Mouse (Mus musculus) liver, embryonic 15.5 days (tissue): ENCODE data around the gene Slc15a5. TPM values are rescaled to one million over a fixed set of nuclear protein-coding genes. Genes with fewer than 3 reads are reported as not detected.

ENCODE experiments used
- ATAC-seq: fragments of 200-750 bp; cut with Nextera tagmentation; 2 replicates; pipeline ENCODE4 v1.8.0; 2017; ENCODE audit warnings: moderate number of reproducible peaks, mild to moderate bottlenecking, moderate library complexity; ENCODE audit not compliant: insufficient read depth
- H3K27ac ChIP-seq: fragments of 300-500 bp; sonication (generic); replicated peaks from 2 replicates; pipeline ENCODE4 v1.5.1; 2015; ENCODE audit warnings: mild to moderate bottlenecking, inconsistent platforms
- H3K27me3 ChIP-seq: fragments of 300-500 bp; sonication (generic); 2 replicates; pipeline ENCODE4 v1.6.1; 2015; ENCODE audit warnings: mild to moderate bottlenecking, inconsistent platforms
- H3K36me3 ChIP-seq: fragments of 300-500 bp; sonication (generic); replicated peaks from 2 replicates; pipeline ENCODE4 v1.6.1; 2015; ENCODE audit warnings: moderate library complexity, mild to moderate bottlenecking, inconsistent platforms
- H3K4me1 ChIP-seq: fragments of 300-500 bp; sonication (generic); replicated peaks from 2 replicates; pipeline ENCODE4 v1.6.1; 2015; ENCODE audit warnings: inconsistent platforms
- H3K4me2 ChIP-seq: fragments of 300-500 bp; sonication (generic); 2 replicates; pipeline ENCODE4 v1.6.1; 2015; ENCODE audit warnings: moderate library complexity, mild to moderate bottlenecking, inconsistent platforms
- H3K4me3 ChIP-seq: fragments of 300-500 bp; sonication (generic); replicated peaks from 2 replicates; pipeline ENCODE4 v1.5.1; 2015; ENCODE audit warnings: mild to moderate bottlenecking, inconsistent platforms
- H3K9ac ChIP-seq: fragments of 300-500 bp; sonication (generic); 2 replicates; pipeline ENCODE4 v1.6.1; 2015; ENCODE audit warnings: moderate library complexity, mild to moderate bottlenecking, inconsistent platforms
- H3K9me3 ChIP-seq: fragments of 300-500 bp; sonication (generic); replicated peaks from 2 replicates; pipeline ENCODE4 v1.6.1; 2016; ENCODE audit warnings: inconsistent platforms
- WGBS: fragments of 180-500 bp; shearing (Covaris S2); methylation state at CpG from one replicate; pipeline ENCODE4 v1.1.7; 2015; ENCODE audit warnings: mixed read lengths; ENCODE audit not compliant: insufficient replicate concordance; 5-methylcytosine and 5-hydroxymethylcytosine counted together
- polyA plus RNA-seq: library from polyadenylated mRNA; unstranded; fragments of >200 nt; fragmentation: Nextera tagmentation; extraction: Ambion mirVana; gene quantifications from 2 replicates; pipeline ENCODE4 v1.2.1, GENCODE M21; 2015

Gene Slc15a5
- polyA plus RNA-seq, 1 experiment from 2014 or later, result not detected

DNA sequence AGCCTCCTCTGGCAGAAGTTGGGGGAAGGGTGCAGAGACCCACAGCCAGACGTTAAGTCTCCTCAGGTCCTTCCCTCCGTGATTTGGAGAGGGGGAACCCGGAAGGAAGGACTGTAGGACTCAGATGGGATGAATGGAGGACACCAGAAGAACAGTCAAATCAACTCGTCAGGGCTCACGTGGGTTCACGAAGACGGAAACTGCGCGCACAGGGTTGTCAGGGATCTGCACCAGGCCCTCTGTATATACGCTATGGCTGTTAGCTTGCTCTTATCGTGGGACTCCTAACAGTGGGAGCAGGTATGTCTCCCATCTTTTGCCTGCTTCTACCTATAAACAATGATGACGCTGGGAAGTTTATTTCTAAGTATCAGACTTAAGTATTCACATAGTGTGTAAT is 24.8 kb downstream of the Slc15a5 start:
- H3K27me3 ChIP-seq, result no peaks in the 10 kb centered on the region

DNA sequence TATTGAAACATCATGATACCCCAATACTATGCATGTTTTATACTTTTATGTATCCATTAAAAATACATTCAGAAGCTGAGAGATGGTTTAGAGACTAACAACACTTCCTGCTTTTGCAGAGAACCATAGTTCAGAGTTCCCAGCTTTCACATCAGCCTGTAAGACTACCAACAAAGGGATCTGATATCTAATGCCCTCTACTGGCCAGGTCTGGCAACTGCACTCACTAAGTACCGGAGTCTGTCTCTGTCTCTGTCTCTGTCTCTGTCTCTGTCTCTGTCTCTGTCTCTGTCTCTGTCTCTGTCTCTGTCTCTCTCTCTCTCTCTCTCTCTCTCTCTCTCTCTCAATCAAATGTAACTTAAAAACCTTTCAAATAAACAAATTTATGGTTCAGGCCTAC is 25.6 kb downstream of the Slc15a5 start:
- no peak for ATAC-seq
- Histone ChIP-seq H3K27ac (no peak overlapping the region), H3K27me3 (no peaks in the 10 kb centered on the region), H3K4me1 (no peaks in the 10 kb centered on the region), H3K9ac (no peak overlapping the region), H3K36me3 (no peaks in the 10 kb centered on the region), H3K9me3 (no peaks in the 10 kb centered on the region), H3K4me3 (no peak overlapping the region), H3K4me2 (no peak overlapping the region)
- 23% methylated on average over 1 of the region's 1 CpGs for WGBS

More for the DNA sequence above, 24.8 kb downstream of the Slc15a5 start:
- Histone ChIP-seq H3K4me3 (no peak overlapping the region), H3K36me3 (no peaks in the 10 kb centered on the region), H3K4me1 (no peaks in the 10 kb centered on the region), H3K9ac (no peak overlapping the region), H3K9me3 (no peaks in the 10 kb centered on the region), H3K27ac (no peak overlapping the region), H3K4me2 (no peak overlapping the region)
- ATAC-seq, result no peak
- 71% methylated on average over 12 of the region's 12 CpGs for WGBS

DNA sequence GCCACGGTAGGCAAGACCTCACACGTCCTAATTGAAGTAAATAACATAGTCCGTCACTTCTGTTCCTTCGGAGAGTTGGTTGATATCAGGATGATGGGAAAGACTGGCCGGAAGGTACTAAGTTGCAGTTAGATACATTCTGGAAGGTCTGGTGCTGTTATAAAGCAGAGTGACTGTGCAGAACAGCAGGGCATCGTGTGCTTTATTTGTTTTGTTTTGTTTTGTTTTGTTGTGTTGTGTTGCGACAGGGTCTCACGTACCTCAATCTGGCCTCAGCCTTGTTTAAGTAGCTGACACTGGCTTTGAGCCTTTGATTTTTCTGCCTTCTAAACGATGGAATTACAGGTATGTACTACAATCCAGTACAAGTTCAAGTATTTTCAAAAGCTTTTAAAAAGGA is 26.0 kb downstream of the Slc15a5 start:
- Histone ChIP-seq H3K4me1 (no peaks in the 10 kb centered on the region), H3K9ac (no peak overlapping the region), H3K36me3 (no peaks in the 10 kb centered on the region), H3K27me3 (no peaks in the 10 kb centered on the region), H3K27ac (no peak overlapping the region), H3K4me2 (no peak overlapping the region), H3K4me3 (no peak overlapping the region), H3K9me3 (no peaks in the 10 kb centered on the region)
- ATAC-seq, result no peak
- WGBS, result 70% methylated on average over 9 of the region's 9 CpGs

DNA sequence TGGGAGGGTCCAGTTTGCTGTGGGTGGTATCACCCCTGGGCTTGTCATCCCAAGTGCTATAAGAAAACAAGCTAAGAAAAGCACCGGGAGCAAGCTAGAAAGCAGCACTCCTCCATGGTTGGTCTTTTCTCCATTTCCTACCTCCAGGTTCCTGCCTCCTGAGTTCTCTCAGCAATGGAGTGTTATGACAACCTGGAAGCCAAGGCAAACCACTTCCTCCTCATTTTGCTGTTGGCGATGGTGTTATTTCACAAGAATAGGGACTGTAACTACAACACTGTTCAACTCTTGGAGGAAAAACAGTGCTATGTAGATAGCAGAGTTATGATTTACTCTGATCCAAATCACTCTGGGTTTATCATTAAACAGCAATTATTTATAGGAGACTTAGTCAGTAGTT is 34.4 kb downstream of the Slc15a5 start:
- no peak overlapping the region for H3K27ac ChIP-seq
- no peaks in the 10 kb centered on the region for H3K4me1 ChIP-seq
- no peaks in the 10 kb centered on the region for H3K9me3 ChIP-seq
- WGBS, result 67% methylated on average over 2 of the region's 2 CpGs
- no peak for ATAC-seq
- no peak overlapping the region for H3K9ac ChIP-seq
- no peak overlapping the region for H3K4me2 ChIP-seq
- H3K4me3 ChIP-seq, result no peak overlapping the region
- H3K27me3 ChIP-seq, result no peaks in the 10 kb centered on the region
- no peaks in the 10 kb centered on the region for H3K36me3 ChIP-seq

DNA sequence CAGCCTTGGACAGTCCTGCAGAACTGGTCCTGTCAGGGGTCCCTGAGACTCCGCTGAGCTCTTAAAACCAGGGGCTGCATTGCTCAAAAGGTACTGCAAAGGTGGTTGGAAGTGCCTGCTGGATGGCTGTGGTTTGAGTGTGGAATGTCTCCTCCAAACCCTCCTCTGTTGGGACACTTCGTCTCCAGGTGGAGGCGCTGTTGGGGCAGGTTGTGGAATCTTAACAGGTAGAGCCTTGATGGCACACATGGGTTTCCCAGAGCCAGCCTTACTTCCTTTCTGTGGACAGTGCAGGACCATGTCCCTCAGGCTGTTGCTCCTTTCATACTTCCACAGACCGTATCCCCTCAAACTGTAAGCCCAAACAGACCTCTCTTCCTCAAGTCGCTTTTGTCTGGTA is 36.8 kb downstream of the Slc15a5 start:
- H3K27ac ChIP-seq, result no peak overlapping the region
- H3K27me3 ChIP-seq, result no peaks in the 10 kb centered on the region
- H3K9me3 ChIP-seq, result no peaks in the 10 kb centered on the region
- ATAC-seq, result no peak
- no peak overlapping the region for H3K4me3 ChIP-seq
- H3K9ac ChIP-seq, result no peak overlapping the region
- 74% methylated on average over 5 of the region's 5 CpGs for WGBS
- no peak overlapping the region for H3K4me2 ChIP-seq
- no peaks in the 10 kb centered on the region for H3K4me1 ChIP-seq
- H3K36me3 ChIP-seq, result no peaks in the 10 kb centered on the region

DNA sequence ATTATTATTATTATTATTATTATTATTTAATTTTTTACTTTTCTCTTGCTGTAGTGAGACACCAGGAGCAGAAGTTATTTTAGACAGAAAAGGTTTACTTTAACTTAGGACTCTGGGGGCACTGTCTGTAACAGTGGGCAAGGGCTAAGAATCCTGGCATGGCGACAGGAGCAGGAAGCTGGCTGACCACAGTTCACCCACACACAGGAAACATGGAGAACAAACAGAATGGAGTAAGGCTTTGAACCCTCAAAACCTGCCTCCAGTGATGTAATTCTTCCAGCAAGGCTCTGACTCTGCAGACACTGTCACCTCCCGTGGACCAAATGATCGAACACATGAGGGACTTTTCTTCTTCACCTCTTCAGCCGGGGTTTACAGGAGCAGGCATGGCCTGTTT is 37.9 kb downstream of the Slc15a5 start:
- H3K4me3 ChIP-seq, result no peak overlapping the region
- WGBS, result 35% methylated on average over 4 of the region's 4 CpGs
- no peak for ATAC-seq

DNA sequence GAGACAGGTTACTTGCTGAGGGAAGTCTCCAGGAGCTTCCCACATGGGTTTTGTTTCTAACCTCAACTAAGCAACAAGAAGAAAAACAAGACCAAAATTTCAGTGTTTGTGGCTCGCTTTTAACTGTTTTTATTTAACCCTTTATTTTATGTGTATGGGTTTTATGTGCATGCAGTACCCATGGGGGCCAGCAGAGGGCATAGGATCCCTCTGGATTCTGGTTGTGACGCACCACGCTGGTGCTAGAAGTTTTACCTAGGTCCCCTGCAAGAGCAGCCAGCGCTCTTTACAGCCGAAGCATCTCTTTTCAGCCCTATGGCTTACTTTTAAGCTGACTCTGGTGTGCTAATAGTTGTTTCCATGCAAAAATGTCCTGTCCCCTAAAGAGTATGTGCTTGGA is 42.1 kb downstream of the Slc15a5 start:
- Histone ChIP-seq H3K4me3 (no peak overlapping the region), H3K27ac (no peak overlapping the region), H3K27me3 (no peaks in the 10 kb centered on the region), H3K4me1 (no peaks in the 10 kb centered on the region), H3K9me3 (no peaks in the 10 kb centered on the region), H3K36me3 (no peaks in the 10 kb centered on the region), H3K4me2 (no peak overlapping the region), H3K9ac (no peak overlapping the region)
- ATAC-seq, result no peak
- 78% methylated on average over 5 of the region's 5 CpGs for WGBS

More for the DNA sequence above, 37.9 kb downstream of the Slc15a5 start:
- no peaks in the 10 kb centered on the region for H3K4me1 ChIP-seq
- H3K27ac ChIP-seq, result no peak overlapping the region
- no peaks in the 10 kb centered on the region for H3K9me3 ChIP-seq
- no peaks in the 10 kb centered on the region for H3K36me3 ChIP-seq
- no peaks in the 10 kb centered on the region for H3K27me3 ChIP-seq
- H3K4me2 ChIP-seq, result no peak overlapping the region
- no peak overlapping the region for H3K9ac ChIP-seq

DNA sequence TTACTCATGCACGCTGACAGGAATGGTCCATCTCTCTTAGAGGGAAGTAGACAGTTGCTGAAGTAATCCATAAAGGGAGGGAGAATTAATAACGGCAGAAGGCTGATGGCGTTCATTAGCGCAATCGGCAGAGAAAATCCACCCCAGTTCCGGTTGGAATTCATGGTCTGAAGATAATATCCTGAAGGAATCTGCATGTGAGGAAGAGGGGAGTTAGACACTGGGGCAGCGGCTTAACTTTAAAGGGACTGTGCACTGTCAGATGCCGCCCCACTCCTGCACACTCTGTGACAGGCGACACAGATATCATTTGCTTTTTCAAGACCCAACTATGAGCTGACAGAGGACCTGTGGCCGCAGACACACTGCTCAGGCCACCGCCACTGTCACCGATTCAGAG is 42.8 kb downstream of the Slc15a5 start:
- Histone ChIP-seq H3K4me3 (no peak overlapping the region), H3K9ac (no peak overlapping the region), H3K4me1 (no peaks in the 10 kb centered on the region), H3K4me2 (no peak overlapping the region), H3K27me3 (no peaks in the 10 kb centered on the region), H3K9me3 (no peaks in the 10 kb centered on the region), H3K36me3 (no peaks in the 10 kb centered on the region), H3K27ac (no peak overlapping the region)
- no peak for ATAC-seq
- WGBS, result 81% methylated on average over 12 of the region's 12 CpGs

DNA sequence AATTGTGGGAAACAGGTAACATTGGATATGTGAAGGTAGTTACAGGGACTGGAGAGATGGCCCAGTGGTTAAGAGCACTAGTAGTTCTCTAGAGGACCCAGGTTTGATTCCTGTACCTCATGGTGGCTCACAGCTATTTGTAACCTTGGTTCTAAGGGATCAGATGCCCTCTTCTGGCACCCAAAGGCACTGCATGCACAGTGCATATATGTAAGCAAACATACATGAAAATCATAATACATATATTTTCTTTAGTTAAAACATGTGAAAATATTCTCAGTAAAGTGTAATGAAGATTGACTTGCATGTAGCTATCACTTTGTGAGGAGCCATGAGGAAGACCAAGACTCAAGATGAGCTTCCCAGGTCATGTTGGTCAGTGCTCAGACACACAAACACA is 62.8 kb downstream of the Slc15a5 start:
- H3K27me3 ChIP-seq, result no peaks in the 10 kb centered on the region
- no peaks in the 10 kb centered on the region for H3K4me1 ChIP-seq
- H3K4me3 ChIP-seq, result no peak overlapping the region
- ATAC-seq, result no peak
- H3K4me2 ChIP-seq, result no peak overlapping the region
- no peak overlapping the region for H3K27ac ChIP-seq
- H3K9me3 ChIP-seq, result no peaks in the 10 kb centered on the region
- H3K36me3 ChIP-seq, result no peaks in the 10 kb centered on the region
- H3K9ac ChIP-seq, result no peak overlapping the region

DNA sequence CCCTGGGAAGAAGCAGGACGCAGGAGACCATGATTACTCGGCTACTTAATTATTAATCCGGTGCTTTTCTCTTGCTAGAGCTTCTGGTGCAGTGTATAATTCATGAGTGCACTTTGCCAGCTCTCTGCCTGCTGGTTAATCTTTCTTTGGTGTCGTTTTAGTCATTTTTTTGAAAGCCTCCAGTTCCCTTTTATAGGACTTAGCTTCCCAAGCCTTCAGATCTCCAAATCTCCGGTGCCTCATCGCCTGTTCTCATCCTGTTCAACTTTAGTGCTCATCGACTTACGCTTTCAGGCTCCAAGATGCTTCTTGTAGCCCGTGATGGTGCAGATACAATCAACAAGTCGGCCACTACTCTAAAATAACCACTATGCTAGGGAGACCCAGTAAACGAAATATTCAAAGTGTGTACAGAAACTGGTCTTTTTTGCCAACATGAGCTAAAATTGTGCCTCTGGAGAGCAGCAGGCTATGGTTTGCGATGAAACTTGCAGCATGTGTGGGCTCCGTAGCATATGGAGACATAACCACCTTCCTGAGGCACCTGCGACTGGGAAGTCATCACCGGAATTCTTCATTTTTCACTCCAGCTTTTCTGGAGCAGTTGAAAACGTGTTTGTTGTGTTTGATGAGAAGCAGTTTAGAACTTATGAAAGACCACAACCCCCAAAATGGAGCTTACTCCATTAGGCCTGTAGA is 64.6 kb downstream of the Slc15a5 start:
- Histone ChIP-seq H3K4me3 (no peak overlapping the region), H3K4me2 (no peak overlapping the region), H3K9me3 (no peaks in the 10 kb centered on the region), H3K27me3 (no peaks in the 10 kb centered on the region), H3K9ac (no peak overlapping the region), H3K27ac (no peak overlapping the region), H3K4me1 (no peaks in the 10 kb centered on the region), H3K36me3 (no peaks in the 10 kb centered on the region)
- WGBS, result 63% methylated on average over 16 of the region's 16 CpGs
- ATAC-seq, result no peak

DNA sequence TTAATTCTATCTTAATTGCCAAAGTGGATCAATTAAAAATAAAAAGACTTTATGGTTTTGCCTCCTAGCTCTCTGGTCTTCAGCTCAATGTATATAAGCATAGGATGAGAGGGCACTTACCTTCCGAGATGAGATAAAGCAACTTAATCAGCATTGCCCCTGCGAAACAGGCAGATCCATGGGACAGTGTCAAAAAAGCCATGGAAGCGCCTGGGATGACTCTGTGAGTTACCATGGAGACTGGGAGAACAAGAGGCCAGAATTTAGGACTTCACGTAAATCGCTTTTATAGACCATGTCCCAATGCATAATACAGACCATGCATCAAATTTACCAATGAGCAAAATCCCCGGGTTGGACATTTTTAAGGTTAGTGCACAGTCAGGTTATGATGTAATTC is 67.8 kb downstream of the Slc15a5 start:
- Histone ChIP-seq H3K27ac (no peak overlapping the region), H3K4me2 (no peak overlapping the region), H3K9me3 (no peaks in the 10 kb centered on the region), H3K27me3 (no peaks in the 10 kb centered on the region), H3K9ac (no peak overlapping the region), H3K4me3 (no peak overlapping the region), H3K36me3 (no peaks in the 10 kb centered on the region), H3K4me1 (no peaks in the 10 kb centered on the region)
- ATAC-seq, result no peak
- 68% methylated on average over 6 of the region's 6 CpGs for WGBS

DNA sequence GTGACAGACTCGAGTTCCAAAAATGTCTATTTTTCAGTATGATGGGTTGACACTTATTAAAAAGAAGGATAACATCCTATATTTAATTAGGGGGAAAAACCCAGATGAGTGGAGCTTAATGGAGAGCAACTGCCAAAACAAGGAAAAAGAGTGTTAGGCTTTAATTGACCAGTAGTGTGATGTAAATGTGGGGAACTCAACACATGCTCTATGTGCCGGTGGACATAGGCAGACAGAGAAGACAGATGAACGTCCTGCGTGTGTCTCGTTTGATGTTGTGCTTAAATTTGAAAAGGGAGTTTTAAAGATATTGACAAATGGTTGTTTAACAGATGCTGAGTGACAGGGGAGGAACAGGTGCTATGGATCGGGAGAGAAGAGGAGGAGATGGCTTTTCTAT is 72.0 kb downstream of the Slc15a5 start:
- no peaks in the 10 kb centered on the region for H3K27me3 ChIP-seq
- H3K9ac ChIP-seq, result no peak overlapping the region
- H3K9me3 ChIP-seq, result no peaks in the 10 kb centered on the region
- H3K4me1 ChIP-seq, result no peaks in the 10 kb centered on the region
- no peaks in the 10 kb centered on the region for H3K36me3 ChIP-seq
- 59% methylated on average over 6 of the region's 6 CpGs for WGBS
- H3K4me3 ChIP-seq, result no peak overlapping the region
- no peak for ATAC-seq
- no peak overlapping the region for H3K4me2 ChIP-seq
- H3K27ac ChIP-seq, result no peak overlapping the region
